Mouse (Mus musculus) adrenal gland, postnatal 10 days (tissue): ENCODE measurements at regions not wholly inside any gene's neighbourhood (a gene's known extent, or its start where the extent isn't known, plus 50 kb on each side); places are given as distances from the start of the nearest gene placed in this dataset.
"Not testable (repeated sequence)": the region's sequence is repeated elsewhere in the genome, so short reads cannot be mapped to it uniquely, and the experiment has no call there.

ENCODE experiments used
- DNase-seq: peaks from one replicate; pipeline ENCODE4 v3.0.0; 2021; ENCODE audit warnings: mixed read lengths

GRCm38 (mm10) chr6:79619991-79620390 lies 197.7 kb upstream of the Gm20594 start:
- DNase-seq, result no peak

- not testable (repeated sequence) for DNase-seq
These were observed 186.0 kb upstream of the Gm20594 start for GRCm38 (mm10) chr6:79631683-79632082.

- peak; percentile 4 for DNase-seq
These were observed 166.4 kb upstream of the Gm20594 start for GRCm38 (mm10) chr6:79651286-79651685.
